Mouse (Mus musculus) spleen, adult 12 weeks (tissue): Measurements from ENCODE around the gene Epb41l2.

Source experiments
- DNase-seq: peaks from one replicate; pipeline ENCODE4 v3.0.0; 2022; ENCODE audit warnings: low spot score

Epb41l2 gene

DNA sequence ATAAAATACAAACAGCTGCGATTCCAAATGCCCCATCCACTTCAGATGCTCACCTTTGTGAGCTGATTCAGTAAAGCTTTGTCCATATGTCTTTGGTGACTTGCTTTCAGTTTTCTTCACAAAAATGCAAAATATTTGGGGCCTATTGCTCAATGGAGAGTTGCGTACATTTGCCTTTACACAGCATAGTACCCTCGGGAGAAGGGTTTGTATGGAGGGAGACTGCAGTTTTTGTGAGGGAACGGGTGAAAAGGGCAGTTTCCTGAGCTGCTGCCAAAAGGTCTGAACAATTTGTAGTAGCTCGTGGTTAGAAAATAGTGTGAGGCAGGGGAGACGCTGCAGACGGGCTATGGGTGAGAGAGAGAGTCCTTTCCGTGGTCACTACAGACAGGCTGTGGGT is 40.5 kb downstream of the Epb41l2 start:
- DNase-seq = no peak

DNA sequence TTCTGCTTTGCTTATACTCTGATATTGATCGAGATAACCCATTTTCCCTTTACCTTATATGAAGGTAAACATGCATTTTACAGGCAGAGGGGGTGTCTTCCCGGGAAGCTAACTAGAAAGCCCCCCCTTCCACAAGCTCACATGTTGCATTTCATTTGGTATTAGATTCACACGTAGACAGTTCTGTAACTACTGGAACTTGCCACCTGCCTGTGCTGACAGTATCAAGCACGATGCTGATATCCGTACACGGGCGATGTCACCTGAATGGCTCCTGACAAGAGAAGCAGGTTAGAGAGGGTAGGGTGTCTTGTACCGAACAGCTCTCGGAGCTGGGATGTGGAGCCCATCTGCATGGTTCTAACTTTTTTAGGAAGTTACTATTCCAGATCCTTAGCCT is 41.0 kb downstream of the Epb41l2 start:
- DNase-seq = no peak

DNA sequence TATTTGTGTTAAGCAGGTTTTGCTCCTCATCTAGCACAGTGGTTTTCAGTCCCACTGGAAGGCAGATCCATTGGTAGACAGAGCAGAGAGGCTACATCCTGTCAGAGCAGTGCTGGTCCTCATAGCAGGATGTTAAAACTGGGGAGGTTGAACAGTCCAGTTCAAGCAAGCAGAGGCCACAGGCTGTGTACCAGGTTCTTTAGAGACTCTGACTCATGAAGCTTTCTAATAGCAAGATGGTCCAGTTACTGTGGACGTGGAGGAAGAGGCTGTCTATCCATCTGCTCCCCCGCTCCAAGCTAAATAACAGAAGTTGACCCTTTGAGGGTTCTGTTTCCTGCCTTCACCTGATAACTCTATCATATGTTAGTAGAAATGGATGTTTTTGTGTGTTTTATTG is 41.8 kb downstream of the Epb41l2 start:
- DNase-seq = no peak

DNA sequence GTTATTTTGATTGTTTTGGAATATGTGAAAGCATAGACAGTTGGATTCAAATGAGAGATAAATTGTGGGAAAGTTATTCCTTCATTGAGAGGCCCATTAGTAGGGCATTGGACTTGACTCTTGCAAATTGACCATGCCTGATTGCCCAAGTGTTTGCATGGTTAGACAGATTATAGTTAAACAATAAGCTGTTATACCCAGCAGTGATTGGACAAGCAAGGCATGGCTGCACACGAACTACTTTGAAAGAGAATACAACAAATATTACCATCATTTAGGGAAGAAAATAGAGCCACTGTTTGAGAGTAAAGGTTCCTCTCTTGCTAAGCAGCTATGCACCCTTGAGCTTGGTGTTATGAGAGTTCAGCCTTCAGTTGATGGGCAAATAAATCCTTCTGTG is 43.3 kb downstream of the Epb41l2 start:
- DNase-seq = no peak

DNA sequence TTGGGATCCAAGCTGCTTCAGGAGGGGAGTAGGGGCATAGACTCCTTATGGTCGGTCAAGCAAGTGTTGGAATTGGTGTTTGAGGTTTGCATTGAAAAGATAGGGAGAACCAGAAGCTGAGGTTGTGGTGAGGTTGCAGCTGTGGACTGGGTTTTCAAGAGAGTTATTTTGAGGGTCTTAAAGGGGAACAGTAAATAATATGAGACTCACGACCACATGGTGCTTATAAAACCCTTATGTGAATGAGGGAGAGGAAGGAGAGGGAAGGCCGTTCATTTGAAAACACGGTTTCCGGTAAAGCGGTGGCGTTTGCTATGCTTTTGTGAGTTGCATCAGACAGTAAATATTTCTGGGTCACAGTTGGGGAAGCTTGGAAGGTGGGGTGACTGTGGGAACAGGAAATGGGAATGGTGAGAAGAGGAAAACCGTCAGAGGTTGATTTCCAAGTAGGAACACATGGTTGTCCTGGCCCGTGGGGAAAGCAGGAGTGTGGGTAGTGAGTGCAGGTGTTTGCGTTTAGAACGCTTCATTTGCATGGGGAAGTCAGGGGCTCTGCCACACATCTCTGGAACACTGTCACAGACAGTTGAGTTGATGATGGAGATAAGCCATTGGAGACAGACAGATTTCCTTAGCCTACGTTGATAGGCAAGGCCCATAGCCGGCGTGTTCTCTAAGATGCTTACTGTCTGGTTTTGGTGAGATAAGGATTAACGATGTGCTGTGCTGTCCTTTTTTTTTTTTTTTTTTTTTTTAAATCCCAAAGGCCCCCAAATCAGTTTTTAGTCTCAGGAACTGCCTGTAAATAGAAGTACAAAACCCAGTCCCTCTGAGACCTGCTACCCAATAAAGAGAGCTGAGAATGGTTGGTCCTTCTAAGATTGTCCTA is 44.5 kb downstream of the Epb41l2 start:
- no peak for DNase-seq

DNA sequence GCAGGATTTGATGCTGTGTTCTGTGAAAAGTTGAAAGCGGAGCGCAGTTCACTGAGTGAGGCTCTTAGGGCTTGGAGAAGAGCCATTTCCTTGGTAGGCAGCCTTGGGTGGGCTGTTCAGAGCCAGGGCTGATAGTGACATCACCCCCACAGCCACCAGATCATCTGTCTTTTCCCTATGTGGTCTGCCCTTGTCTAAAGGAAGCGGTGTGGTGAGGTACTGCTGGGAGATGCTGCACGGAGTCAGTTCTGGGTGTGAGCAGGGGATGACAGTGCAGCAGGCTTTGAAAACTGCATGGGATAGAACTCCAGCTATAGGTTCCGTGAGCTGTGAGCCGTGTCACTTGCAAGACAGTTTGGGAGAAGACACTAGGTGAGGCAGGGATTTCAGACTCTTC is 45.1 kb downstream of the Epb41l2 start:
- DNase-seq = no peak

DNA sequence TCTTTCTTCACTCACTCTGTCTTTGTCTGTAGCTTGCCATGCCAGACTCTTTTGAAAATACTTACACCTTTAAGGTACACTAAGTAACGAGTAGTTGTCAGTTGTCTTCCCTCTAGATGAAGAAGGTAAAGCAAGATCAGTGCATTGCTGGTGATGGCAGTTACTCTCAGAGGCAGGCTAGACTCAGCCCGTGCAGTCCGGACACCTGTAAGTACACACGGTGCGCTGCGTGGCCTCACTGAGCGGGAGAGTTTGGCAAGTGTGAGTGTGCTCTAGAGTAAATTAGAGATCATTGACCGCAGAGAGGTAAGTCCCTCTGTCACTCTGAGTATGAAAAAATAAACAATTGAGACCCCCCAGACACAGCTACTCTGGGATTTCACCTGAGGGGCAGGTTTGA is 46.0 kb downstream of the Epb41l2 start:
- DNase-seq = no peak

DNA sequence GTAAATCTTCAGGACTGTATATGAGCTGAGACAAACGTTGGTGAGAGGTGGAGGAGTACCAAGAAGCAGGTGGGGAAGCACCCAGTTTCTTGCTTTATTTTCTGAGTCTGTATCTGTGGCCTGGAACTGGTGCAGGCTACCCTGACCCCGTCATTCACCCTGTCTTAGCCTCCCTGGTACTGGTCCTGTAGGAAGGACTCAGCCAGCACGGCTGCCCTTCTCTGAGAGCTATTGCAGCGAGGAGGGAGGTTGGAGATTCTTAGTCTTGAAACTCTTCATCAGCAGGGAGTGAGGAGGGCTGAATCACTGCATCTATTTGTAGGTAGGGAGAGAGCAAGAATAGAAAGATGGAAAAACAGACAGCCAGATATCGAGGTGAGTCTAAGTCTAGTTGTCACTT is 47.1 kb downstream of the Epb41l2 start:
- no peak for DNase-seq

DNA sequence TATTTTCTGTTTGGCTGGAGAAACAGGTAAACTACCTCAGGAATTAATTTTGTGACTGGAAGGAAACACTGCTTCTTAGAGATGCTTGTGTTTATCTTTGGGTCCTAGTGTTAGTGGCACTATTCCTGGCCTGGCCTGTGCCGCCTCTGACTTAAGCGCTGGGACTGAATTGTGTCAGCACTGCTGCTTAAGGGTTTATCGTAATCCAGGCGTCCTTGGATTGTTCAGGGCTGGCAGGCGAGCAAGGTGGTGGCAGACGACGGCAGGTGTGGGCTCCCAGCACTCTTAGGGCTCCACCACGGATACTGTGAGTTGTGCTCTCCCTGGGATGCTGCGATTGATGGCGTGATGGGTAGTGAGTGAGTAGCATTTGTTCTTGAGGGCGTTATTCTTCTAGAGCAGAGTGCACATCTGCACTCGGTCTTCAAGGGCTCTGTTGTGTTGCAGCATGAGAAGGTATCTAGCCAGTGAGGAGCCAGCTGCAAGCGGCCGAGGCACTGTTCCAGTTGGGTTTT is 48.6 kb downstream of the Epb41l2 start:
- DNase-seq = no peak

DNA sequence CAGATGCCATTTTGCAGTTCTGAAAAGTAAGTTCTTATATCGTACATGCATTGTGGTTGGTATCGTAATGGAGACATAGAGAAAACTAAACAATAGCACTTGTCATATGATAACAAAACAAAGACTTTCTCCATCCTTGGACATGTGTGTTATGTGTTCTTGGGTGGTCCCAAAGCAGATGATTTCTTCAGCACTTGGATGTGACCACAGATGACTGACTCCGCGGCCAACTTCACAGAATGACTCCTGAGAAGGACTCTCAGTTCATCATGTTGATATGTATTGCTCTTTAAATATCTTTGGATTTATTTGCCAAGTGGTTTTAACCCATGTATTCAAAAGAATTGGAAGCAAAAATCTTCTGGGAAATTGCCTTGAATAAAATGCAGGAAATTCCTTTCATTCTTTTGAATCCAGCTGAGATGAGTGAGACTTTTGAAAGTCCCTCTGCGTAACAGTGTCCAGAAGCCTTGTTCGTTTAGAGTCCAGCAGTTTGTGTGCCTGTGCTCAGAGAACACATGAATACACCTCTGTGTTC is 52.3 kb downstream of the Epb41l2 start:
- no peak for DNase-seq

DNA sequence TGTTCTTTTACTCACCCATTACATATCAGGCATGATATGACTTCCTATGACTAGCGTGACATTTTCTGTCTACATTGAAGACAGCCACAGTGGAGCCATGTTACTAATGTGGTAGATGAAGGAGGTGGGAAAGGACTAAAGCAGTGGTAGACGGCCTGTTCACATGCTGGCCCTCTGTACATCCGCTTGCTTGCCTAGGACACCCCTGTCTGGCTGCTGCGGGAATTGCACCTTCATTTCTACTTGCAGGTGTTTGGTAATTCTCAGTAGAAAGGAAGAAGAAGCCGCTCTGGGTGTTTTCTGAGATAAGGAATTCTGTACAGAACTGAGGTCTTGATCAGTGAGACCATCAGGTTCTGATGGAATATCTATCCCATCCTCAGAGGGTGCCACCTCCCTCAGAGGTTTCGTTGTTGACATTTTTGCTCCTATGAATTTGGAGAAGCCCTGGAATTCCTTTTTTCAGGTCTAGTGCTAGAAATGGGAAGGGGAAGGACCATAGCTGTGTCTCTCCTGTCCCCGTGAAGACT is 55.7 kb downstream of the Epb41l2 start:
- peak; percentile 12 for DNase-seq

DNA sequence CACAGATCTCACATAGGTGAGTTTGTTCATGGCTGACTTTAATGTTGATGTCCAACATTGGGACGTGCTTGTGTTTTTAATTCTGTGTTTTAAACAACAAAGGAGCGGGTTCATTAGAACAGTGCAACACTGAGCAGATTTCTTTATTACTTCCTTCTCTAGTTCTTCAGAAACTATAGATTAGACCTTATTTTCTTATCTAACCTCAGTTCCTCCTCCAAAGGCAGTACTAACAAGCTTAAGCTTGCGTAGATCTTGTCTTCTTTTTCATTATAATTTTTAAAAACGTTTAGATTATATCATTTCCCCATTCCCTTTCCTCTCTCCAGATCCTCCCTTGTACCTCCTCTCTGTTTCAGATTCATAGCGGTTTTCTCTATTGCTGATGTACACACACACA is 57.1 kb downstream of the Epb41l2 start:
- no peak for DNase-seq

DNA sequence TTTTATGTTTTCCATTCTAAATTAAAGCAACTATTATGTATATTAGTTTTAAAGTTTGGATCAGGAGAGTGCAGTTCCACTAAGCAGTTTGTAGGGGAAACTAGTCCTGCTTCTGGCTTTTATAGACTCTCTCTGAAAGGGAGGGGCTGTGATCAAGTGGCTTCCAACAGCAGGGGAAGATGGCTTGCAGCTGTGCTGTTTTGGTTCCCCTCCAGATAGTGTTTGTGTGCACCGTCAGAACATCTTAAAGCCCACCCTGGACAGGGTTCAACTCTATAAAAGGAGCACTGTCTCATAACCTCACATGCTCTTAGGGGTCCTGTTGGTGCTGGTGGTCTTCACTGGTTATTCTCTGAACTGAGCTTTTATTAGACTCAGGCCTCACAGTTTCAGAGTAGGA is 66.5 kb downstream of the Epb41l2 start:
- no peak for DNase-seq

DNA sequence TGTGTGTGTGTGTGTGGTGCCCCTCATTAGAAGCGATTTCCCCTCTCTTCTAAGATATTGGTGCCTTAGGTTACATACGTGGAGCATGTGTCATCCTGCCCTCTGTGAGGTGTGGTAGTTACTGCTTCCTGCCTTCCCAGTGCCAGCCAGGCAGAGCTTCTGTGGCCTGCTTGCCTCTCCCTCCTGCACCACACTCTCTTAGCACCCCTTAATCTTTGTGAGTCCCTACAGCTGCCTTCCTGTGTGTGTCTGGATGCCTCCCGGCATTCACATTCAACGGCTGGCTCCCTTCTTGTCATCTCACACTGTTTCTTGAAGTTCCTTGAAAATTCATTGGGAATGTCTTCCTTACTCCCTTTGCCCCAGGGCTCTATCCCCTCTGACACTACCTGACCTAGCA is 67.2 kb downstream of the Epb41l2 start:
- DNase-seq = no peak

DNA sequence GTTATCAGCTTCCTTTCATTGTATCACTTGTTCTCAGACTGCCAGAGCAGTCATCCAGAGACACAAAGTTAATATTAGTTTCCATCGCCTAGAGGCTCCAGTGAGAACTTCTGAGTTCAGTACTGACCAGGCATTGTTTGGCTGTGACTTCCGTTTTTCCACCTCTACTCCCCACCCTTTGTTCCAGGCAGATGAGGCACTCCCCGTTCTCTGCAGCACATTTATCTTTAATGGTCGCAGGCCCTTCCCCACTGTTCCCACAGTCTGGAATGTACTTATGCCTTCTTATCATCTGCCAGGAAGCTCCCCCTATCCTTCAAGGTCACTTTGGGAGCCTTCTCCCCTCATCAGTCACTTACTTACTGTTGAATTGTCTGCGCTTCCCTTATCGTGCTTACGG is 67.9 kb downstream of the Epb41l2 start:
- DNase-seq = no peak

DNA sequence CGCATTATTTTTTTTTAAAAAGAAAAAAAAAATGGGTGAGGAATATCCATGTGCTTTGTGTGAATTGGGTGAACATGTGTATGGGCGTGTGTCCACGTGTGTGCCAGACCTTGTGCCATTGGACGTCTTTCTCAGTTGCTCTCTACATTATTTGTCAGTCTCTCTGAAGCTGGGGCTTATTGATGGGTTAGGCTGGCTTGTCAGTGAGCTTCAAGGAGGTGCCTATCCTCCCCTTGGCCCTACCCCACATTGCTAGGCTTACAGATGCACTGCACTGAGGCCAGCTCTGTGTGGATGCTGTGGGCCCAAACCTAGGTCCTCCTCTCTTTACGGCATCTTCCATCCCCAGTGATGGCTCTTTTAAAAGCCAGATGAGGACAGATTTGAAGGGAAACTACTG is 69.1 kb downstream of the Epb41l2 start:
- DNase-seq = no peak

DNA sequence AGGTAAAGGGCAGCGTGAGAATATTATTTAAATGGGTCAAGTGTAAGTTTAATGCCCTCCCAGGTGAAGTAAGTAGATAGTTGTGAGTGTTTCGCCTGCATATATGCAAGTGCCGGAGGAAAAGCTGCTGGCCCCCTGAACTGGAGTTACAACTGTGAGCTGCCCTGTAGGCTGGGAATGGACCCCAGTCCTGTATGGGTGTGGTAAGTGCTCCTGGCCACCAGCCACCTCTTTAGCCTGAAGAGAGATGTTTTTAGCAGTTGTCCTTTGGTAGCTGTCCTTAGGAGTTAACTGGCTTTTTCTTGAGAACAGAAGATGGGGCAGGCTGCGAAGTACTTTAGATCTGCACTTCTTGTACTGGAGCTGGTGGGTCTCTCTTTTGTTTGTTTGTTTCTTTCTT is 69.7 kb downstream of the Epb41l2 start:
- no peak for DNase-seq

DNA sequence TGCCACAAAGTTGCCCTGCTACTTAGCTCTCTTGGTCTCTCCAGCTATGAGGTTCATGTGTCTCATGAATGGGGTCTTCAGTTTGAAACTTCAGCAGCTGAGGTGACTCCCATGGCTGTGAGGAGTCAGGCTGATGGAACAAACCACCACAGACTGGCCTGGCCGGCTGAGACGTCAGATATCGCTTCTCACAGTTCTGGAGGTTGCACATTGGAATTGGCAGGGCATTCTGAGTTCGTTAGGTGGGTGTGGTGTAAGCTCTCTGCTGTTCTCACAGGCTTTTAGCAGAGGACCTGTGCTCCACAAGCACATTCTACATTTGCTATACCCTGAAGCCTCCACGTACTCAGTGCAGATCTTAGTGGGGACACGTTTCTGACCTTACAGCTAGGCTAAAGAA is 71.3 kb downstream of the Epb41l2 start:
- DNase-seq = no peak

DNA sequence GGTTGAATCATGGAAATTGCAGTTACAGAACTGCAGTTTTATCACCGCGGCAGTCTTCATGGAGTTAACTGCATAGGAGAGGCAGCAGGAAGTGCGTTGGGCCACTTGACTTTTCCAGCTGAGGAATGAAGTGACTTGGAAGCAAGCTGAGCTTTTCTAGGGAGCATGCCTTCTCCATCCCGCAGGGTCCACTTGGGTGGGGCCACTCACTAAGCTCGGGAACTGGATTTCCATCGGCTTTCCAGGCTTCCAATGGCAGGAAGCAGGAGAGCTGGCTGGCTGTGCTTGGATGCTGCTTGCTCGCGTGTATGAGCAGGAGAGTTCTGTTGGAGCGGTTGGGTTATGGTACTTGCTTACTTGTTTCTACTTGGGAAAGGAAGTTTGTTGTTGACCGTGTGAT is 72.8 kb downstream of the Epb41l2 start:
- DNase-seq = no peak

DNA sequence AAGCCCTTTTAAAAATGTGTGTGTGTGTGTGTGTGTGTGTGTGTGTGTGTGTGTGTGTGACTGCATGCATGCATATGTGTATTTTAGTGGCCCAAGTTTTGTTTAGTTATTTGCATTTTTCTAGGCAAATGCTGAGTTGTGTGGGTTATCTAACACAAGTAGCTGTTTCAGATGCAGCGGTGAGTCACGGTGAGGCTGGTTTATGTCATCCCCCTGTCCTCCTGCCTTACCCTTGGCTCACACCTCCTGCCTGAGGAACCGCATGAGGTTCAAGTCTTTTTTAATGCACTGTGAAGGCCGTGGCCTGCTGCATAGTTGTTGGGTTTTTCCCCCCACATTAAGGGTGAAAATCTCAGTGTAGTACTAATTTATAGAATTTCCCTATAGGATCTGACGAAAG is 73.3 kb downstream of the Epb41l2 start:
- DNase-seq = no peak

DNA sequence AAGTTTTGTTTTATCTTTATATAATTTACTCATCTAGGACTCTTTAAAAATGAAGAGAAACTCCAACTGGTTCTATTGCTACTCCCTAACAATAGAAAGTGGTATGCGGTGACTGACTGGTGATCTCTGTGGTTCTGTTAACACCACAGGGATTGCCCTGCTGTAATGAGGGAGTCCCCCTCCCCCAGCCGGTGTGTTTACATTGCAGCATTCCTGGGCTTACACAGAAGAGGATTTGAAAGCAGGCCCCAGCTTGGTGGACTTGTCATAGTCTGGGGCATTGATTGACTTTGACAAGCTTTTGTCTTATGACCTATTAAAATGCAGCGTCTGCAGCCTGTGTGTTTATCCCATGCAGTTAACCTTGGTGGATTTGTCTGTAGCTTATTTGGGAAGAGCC is 73.9 kb downstream of the Epb41l2 start:
- no peak for DNase-seq

DNA sequence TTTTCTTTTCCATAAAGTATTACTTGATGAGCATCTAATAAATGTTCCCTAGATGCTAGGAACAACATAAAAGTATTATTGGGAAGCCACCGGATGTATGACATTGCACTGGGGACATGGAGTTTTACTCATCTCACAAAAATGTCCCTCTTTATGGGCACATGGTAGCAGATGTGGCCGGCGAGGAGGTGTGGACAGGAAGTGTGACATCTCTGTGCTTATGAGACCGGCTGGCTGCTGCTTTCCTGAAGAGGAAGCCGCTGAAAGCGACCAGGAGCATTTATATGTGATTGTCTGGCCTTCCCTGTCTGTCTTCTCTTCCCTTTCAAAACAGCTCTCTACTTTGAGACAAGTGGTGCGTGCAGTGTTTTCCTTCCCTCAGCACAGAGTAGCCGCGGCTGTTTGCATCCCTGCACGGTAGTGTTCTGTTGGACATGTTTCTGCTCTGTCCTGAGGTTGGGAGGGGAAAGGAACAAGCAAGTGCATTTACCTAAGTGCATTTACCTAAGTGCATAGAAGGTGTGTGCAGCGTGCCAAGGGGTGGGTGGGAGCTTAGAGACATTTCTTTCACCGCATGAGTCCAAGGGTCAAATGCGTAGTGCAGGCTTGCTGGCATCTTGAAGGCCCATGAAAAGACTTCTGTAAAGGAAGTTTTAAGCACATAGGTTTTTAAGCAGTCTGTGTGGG is 74.9 kb downstream of the Epb41l2 start:
- no peak for DNase-seq
